Mouse (Mus musculus): ENCODE results near the gene Ift88.

GRCm38 (mm10) chr14:57398813-57399427, 24.9 kb upstream of the Ift88 start:
- TF ChIP-seq CTCF (IDR thresholded peaks at IDR 0.05; ENCODE audit: low read depth) (no peak), EP300 (IDR thresholded peaks at IDR 0.05; ENCODE audit: low read depth) (no peak)
